Mouse (Mus musculus) embryo, embryonic 10 days (tissue): ENCODE data around the gene Acaa1a.

ENCODE experiments used
- DNase-seq: peaks from one replicate; pipeline ENCODE4 v3.0.0-alpha.2; 2015; ENCODE audit warnings: low spot score

Gene Acaa1a

GRCm38 (mm10) chr9:119339558-119340211 is at the start of gene Acaa1a:
Gene Acaa1a, plus strand, starts transcription at chr9:119339676.
- DNase-seq: peak; percentile 62

DNA sequence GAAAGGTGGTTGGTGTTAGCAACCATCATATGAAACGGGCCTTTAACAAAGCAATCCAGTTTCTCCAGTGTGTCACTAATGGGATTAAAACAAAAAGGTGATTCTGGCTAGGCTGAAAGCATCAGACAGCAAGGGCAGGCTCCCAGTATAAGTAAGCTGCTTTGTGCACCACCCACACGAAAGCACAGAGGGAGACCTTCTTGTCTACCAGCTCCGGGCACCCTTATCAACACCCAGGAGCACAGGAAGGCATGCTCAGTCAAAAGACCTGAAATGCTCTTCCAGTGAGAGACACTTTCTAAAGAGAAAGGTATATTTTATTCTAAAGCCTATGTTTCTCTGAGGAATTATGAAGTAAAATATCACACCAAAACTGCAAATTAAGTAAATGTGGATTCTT is 48.7 kb upstream of the Acaa1a start:
- no peak for DNase-seq

DNA sequence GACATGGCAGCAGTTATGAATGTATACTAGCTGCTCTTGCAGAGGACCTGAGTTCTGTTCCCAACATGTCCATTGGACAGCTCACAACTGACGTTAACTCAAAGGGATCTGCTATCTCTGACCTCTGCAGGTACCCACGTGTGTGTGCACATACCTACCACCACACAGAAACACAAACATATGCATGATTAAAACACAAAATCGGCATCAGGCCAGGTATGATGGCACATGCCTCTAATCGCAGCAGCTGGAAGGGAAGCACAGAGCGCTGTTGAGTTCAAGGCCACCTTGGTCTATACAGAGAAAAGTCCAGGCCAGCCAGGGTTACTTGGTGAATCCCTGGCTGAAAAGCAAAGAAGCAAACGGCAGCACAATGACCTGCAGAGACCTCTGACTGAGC is 41.8 kb upstream of the Acaa1a start:
- DNase-seq: no peak

- DNase-seq: no peak
These were observed 40.9 kb upstream of the Acaa1a start for GRCm38 (mm10) chr9:119298563-119298962.

DNA sequence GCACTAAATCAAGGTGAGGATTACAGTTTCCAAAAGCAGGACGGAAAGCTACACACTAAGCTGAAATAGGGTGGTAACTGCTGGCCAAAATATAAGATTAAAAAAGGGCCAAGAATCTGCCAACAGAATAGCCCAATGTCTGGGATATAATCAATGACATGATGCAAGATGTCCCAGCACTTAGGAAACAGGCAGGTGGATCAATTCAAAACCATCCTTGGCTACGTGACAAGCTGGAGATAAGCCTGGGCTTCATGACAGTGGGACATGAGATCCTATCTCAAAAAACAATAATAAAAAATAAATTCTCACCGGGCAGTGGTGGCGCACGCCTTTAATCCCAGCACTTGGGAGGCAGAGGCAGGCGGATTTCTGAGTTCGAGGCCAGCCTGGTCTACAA is 33.6 kb upstream of the Acaa1a start:
- no peak for DNase-seq

GRCm38 (mm10) chr9:119309067-119309466 is 30.4 kb upstream of the Acaa1a start:
- no peak for DNase-seq

DNA sequence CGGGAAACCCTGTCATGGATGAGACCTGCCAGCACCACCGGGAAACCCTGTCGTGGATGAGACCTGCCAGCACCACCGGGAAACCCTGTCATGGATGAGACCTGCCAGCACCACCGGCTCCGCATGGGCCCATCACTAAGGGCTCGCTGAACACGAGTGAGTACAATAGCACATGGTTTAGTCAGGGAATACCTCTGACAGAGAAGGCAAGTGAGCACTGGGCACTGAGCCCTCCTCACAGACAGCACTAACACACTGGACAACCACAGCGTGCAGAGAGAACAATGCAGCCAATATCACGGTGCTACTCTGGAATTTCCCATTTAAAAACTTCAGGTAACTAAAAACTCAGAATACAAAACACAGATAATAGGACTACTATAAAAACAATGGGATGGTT is 26.4 kb upstream of the Acaa1a start:
- DNase-seq: no peak

- DNase-seq: no peak
These were observed 20.6 kb upstream of the Acaa1a start for GRCm38 (mm10) chr9:119318891-119319290.

DNA sequence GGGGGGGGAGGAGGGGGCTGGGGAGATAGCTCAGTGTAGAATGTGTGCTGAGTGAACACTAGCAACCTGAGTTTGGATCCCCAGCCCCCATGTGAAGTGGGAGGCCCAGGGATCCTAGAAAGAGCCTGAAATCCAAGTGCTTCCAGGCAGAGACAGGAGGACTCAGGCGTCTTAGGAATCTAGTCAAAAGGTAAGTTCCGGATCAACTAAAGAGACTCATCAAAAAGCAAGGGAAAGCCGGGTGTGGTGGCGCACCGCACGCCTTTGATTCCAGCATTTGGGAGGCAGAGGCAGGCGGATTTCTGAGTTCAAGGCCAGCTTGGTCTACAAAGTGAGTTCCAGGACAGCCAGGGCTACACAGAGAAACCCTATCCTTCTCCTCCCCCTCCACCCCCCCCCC is 19.0 kb upstream of the Acaa1a start:
- no peak for DNase-seq

GRCm38 (mm10) chr9:119320946-119321345 is 18.5 kb upstream of the Acaa1a start:
- DNase-seq: peak; percentile 33

DNA sequence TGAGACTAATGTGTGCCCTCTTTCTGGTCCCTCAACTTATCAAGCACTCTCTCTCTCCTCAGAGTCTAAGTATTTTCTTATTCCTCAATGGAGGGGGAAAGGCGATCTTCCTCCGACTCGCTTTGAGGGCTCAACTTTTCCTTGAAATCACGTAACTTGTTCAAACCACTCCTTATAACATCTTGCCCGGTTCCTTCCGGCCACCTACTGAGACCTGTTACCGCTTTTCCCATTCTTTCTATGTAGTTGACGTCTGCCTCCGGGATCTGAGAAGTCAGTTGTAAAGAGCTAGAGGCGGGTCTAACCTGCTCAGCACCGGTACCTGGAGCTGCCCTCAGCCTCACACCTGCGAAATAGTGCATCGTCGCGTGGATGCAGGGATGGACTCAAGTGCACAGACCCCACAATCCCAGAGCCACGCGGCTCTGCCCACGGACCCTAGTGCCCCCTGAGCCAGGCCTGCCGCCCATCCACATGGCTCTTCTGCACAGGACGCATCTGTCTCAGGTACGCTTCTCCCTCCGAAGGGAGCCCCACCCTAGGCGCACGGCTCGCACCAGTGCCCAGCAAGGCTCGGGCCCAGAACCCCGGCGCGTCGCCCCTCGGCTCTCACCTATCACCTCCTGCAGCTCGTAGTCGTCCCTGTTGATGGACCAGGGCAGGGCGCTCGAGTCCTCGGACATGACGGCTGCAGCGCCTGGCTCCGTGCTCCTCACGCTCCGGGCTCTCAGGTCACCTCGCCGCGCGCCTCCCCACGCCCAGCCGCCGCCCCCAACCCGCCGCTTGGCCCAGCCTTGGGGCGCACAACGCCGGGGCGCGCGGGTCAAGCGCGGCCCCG is 17.9 kb upstream of the Acaa1a start:
- DNase-seq: peak; percentile 32

GRCm38 (mm10) chr9:119322289-119323259 is 16.9 kb upstream of the Acaa1a start, which contains the start of gene Oxsr1:
Gene Oxsr1, minus strand, starts transcription at chr9:119322427.
- DNase-seq: peak; percentile 99

DNA sequence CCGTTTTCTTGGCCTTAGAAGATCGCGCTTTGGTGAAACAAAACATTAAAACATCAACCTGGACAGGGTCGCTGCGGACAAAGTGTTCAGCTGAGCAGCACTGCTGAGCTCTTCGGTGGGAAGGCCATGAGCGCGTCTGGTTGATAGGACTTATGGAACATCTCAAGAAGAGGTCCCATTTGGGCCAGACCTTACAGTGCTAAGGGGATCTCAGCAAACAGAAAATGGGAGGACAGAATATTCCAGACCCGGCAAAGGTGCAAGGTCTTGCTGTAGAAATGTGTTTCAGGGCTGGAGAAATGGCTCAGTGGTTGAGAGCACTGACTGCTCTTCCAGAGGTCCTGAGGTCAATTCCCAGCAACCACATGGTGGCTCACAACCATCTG is 16.2 kb upstream of the Acaa1a start:
- no peak for DNase-seq

DNA sequence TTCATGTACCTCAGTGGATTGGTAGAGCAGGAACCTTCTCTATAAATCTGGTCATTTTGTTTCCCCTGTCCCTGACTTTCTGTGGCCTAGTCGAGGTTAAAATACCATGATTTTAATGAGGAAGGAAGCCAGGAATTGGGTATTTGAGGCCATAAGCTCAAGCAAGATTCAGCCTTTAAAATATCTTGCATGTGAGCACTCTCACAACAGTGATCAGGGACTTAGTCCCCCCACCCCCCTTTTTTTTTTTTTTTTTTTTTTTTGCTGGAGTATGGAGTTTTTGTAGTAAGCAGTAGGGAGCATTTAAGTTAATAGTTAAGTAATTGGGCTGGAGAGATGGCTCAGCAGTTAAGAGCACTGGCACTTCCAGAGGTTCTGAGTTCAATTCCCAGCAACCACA is 15.3 kb upstream of the Acaa1a start:
- no peak for DNase-seq

DNA sequence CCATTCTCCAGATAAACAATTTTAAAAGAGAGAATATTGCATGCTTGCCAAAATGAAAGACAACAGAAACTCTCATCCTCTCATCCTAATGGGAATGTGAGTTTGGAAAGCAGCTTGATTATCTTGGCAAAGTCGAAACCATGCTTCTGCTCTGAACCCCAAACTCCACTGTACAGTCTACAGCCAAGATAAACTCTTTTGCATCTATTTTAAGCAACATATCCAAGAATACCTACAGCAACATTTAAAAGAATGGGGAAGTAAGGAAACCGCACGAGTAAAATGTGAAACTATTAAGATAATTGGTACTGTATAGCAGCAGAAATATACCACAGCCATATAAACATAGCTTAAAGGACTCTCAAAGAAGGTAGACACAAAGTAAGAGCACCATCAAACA is 11.0 kb upstream of the Acaa1a start:
- DNase-seq: no peak

GRCm38 (mm10) chr9:119330186-119330963 is 9.1 kb upstream of the Acaa1a start:
- DNase-seq: no peak

GRCm38 (mm10) chr9:119334324-119334723 is 5.2 kb upstream of the Acaa1a start:
- DNase-seq: no peak

GRCm38 (mm10) chr9:119334834-119335233 is 4.6 kb upstream of the Acaa1a start:
- no peak for DNase-seq

DNA sequence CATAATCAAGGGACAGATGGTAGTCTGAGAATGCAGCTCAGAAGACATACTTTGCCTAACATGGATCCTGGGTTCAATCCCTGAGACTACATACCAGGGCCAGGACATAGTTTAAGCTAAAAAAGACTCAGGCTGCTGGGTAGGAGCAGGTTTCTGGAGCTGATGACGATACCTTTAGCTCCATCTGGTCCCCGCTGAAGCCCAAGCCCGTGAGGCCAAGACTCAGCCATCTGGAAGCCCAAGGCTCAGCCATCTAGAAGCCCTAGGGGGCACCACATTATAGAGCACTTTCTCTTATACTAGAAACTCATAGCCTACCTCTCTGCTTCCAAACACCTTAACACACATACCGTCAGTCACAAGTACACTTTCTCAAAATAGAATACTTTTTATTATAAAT is 3.9 kb upstream of the Acaa1a start:
- no peak for DNase-seq

DNA sequence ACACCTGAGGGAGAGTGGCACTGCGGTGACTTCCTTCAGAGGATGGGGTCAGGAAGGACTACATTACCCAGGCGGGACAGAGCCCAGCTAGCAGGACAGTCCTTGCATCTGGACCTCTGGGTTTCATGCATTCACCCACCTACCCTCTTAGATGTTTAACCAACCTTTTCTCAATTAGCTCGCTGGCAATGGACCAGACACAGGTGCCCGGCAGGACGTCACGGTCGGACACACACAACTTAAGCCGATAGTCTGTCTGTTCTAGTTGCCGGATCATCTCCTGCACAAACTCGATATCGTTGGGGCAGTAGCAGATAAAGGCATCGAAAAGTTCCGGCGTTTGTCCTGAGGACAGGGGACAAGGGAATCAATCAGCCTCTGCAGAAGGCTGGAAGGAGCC is 1.6 kb upstream of the Acaa1a start:
- no peak for DNase-seq

DNA sequence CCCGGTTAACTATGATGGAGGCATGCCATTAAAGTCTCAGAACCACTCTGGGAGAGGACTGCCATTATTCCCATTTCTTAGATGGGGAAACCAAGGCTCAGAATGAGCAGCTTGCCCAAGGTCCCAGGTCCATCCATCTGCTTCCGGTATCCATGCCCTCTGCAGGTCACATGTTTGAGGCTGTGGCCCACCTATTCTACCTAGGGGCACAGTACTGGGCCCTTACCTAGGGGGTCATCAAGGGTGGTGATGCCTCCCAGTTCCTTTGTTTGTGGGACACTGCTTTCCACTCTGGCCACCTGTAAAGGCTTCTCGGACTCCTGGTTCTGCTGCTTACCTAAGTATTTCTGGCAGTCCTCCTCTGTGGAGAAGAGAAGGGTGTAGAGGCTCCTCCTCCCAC is 1.1 kb upstream of the Acaa1a start:
- no peak for DNase-seq

DNA sequence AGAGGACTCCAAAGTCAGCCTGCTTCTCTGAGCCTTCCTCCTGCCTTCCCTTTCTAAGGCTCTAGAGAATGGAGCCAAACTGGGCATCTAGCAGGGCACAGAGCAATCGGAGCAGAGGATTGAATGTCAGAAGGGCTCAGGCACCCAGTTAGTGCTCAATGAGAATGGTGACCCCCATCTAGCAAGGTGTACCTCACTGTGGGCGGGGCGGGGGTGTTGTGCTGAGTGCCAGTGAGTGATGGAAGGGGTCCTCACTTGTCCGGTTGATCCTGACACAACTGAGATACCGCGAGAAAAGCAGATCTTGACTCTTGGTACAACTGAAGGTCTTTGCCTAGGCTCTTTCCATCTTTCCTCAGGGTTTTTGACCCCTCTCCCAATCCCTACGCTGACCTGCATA is 370 bp upstream of the Acaa1a start:
- DNase-seq: no peak
